Mouse (Mus musculus) liver, adult 2 months (tissue): ENCODE results near the gene Scnn1a.

ENCODE experiments used
- CTCF ChIP-seq: fragments of 200-500 bp; IDR thresholded peaks from 2 replicates; pipeline ENCODE4 v1.5.1; 2011; ENCODE audit warnings: low read depth, low read length, control low read depth
- POLR2A ChIP-seq: fragments of 200-500 bp; IDR thresholded peaks from 2 replicates; pipeline ENCODE4 v1.6.1; 2011; ENCODE audit warnings: low read length, control low read depth; ENCODE audit not compliant: insufficient read depth; ENCODE audit errors: extremely low read depth

DNA sequence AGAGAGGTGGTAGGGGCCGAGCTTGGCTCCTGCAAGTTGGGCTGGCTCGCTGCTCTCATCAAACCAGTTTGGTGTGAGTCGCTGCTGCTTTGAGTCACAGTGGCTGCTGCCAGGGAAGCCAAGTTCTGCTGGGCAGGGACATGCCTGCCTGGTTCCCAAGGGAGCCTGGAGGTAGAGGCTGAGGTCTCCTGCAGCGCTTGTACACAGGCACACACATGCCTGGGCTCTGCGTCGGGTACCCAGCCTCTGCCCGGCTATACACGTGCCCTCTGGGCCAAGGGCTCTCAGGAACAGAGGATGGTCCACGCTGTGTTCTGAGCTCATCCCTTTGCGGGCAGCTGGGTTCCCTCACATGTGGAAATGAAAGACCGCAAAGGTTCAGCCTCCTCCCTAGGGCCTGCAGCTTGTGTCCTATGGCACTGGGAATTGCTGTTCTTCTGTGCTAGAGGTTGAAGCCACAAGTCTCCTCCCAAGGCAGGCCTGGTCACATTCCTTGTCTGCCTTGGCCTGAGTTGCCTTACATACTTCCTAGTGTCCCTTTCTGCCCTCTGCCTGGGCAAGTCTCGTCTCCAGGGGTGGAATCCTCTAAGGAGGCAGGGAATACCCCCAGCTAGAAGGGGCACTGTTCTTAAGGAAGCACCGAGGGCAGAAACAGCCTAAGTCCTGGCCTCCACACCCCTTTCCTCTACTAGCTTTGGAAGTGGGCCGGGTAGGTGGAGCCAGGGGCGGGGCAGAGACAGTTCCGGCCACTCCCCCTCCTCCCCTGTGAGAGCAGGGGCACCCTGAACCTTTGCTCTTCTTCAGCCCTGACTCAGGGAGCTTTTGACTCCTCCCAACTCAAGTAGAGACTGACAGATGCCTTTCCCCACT, 57.4 kb downstream of the Scnn1a start:
- TF ChIP-seq POLR2A (no peak), CTCF (no peak)
